Mouse (Mus musculus): ENCODE measurements around the gene Parp3. TPM values are rescaled to one million over a fixed set of nuclear protein-coding genes. Genes with fewer than 3 reads are reported as not detected.

The Parp3 gene
- polyA plus RNA-seq, 1 experiment, result 99.0 TPM

GRCm38 (mm10) chr9:106485076-106485475 lies 8.3 kb upstream of the Parp3 start:
- TF ChIP-seq CTCF (IDR thresholded peaks at IDR 0.05; ENCODE audit: borderline replicate concordance, insufficient read depth, low read length) (no peak), POLR2A (IDR thresholded peaks at IDR 0.05; ENCODE audit: low read depth, low read length) (no peak)
- Histone ChIP-seq H3K27ac (ENCODE audit: insufficient read depth, low read length) (no peak overlapping the region), H3K4me3 (ENCODE audit: insufficient read depth, low read length) (no peak overlapping the region), H3K4me1 (ENCODE audit: control insufficient read depth, insufficient read depth, low read length) (no peaks in the 10 kb centered on the region)

DNA sequence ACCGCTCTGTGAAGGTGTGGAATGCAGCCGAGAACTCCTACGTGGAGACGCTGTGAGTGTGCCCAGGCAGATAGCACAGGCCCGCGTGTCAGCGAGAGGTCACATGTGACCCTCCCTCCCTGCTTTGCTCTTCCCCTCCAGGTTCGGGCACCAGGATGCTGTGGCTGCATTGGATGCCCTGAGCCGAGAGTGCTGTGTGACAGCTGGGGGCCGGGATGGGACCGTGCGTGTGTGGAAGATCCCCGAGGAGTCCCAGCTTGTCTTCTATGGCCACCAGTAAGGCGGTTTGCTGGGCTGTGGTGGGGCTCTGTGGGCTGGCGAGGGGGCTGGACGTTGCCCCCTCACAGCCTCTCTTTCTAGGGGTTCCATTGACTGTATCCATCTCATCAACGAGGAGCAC lies 6.9 kb upstream of the Parp3 start:
- no peak overlapping the region for H3K4me3 ChIP-seq (ENCODE audit: insufficient read depth, low read length)
- no peak overlapping the region for H3K27ac ChIP-seq (ENCODE audit: insufficient read depth, low read length)
- TF ChIP-seq POLR2A (IDR thresholded peaks at IDR 0.05; ENCODE audit: low read depth, low read length) (no peak), CTCF (IDR thresholded peaks at IDR 0.05; ENCODE audit: borderline replicate concordance, insufficient read depth, low read length) (no peak)
- no peaks in the 10 kb centered on the region for H3K4me1 ChIP-seq (ENCODE audit: control insufficient read depth, insufficient read depth, low read length)

DNA sequence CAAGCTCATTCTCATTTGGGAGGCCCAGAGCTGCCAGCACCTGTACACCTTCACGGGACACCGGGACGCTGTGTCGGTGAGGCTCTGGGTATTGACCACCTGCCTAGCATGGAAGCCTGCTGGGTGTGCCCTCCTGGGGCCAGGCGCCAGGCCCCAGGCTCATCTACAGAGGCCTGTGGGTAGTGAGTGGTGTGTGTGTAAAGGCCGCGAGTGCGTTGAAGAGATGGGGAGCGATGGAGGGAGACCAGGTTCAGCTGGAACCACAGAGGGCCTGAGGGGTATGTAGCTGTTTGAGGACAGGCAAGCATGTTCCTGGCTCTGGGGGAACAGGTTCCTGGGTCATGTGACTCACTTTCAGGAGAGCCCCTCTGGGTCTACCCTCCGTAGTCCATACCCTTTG lies 6.4 kb upstream of the Parp3 start:
- TF ChIP-seq POLR2A (IDR thresholded peaks at IDR 0.05; ENCODE audit: low read depth, low read length) (no peak), CTCF (IDR thresholded peaks at IDR 0.05; ENCODE audit: borderline replicate concordance, insufficient read depth, low read length) (no peak)
- Histone ChIP-seq H3K4me3 (ENCODE audit: insufficient read depth, low read length) (no peak overlapping the region), H3K4me1 (ENCODE audit: control insufficient read depth, insufficient read depth, low read length) (0 out of 2 replicates have a peak, but pooled peaks cover 1% of the 10 kb centered on the region), H3K27ac (ENCODE audit: insufficient read depth, low read length) (no peak overlapping the region)

DNA sequence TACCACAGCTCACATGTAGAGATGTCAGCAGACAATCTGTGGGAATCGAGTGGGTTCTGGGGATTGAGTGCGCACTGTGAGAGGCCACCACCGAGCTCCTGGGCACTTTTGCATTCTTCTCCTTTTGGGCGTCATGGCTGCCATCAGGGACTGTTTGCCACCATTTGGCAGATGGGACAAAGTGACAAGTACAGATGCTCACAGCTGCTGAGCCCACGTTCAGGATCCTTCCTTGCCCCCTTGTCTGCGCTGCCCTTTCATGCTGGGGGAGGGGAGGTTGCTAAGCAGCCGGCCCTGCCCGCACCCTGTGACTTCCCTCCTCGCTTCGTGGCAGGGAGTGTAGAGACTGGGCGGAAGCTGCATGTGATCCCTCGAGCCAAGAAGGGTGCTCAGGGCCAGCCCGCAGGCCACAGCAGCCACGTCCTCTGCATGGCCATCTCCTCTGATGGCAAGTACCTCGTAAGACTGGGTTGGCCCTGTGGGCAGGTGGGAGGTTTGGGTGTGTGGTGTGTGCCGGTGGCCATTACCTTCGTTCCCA lies 5.9 kb upstream of the Parp3 start:
- 0 out of 2 replicates have a peak, but pooled peaks cover 3% of the 10 kb centered on the region for H3K4me1 ChIP-seq (ENCODE audit: control insufficient read depth, insufficient read depth, low read length)
- no peak for TF ChIP-seq CTCF (IDR thresholded peaks at IDR 0.05; ENCODE audit: borderline replicate concordance, insufficient read depth, low read length)
- TF ChIP-seq POLR2A (IDR thresholded peaks at IDR 0.05; ENCODE audit: low read depth, low read length), result no peak
- H3K4me3 ChIP-seq (ENCODE audit: insufficient read depth, low read length), result no peak overlapping the region
- H3K27ac ChIP-seq (ENCODE audit: insufficient read depth, low read length), result no peak overlapping the region

DNA sequence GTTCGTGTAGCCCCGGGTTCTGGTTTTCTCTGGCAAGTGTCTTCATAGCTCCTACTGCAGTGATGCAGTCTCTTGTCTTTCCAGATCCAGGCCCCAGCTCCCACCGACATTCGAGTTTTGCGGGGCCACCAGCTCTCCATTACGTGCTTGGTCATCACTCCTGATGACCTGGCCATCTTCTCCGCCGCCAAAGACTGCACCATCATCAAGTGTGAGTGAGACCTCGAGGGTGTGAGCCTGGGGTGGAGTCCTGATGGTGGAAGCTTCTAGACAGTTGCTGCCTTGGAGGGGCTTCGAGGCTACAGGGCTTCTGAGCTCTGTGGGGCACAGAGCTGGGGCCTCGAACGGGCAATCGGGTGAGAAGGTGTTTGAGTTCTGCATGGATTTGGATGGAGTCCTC lies 4.9 kb upstream of the Parp3 start:
- Histone ChIP-seq H3K4me3 (ENCODE audit: insufficient read depth, low read length) (no peak overlapping the region), H3K4me1 (ENCODE audit: control insufficient read depth, insufficient read depth, low read length) (0 out of 2 replicates have a peak, but pooled peaks cover 3% of the 10 kb centered on the region), H3K27ac (ENCODE audit: insufficient read depth, low read length) (no peak overlapping the region)
- TF ChIP-seq POLR2A (IDR thresholded peaks at IDR 0.05; ENCODE audit: low read depth, low read length), result no peak
- TF ChIP-seq CTCF (IDR thresholded peaks at IDR 0.05; ENCODE audit: borderline replicate concordance, insufficient read depth, low read length), result no peak

DNA sequence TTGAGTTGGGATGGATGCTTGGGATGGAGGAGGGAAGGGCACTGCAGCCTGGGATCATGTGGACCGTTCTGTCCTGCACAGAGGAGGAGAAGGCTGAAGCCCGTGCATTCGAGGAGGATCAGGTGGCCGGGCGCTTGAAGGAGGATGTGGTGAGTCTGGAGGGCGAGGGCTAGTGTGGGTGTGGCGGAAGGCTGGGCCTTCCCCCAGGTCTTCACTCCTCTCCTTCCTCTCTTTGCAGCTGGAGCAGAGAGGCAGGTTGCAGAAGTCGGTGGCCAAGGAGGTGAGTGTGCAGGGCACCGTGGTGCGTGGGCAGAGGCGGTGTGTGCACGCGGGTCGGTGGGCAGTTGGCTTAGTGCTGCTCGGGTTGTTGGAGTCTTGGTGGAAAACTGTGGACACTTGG lies 4.3 kb upstream of the Parp3 start:
- Histone ChIP-seq H3K4me1 (ENCODE audit: control insufficient read depth, insufficient read depth, low read length) (0 out of 2 replicates have a peak, but pooled peaks cover 3% of the 10 kb centered on the region), H3K4me3 (ENCODE audit: insufficient read depth, low read length) (no peak overlapping the region), H3K27ac (ENCODE audit: insufficient read depth, low read length) (no peak overlapping the region)
- no peak for TF ChIP-seq CTCF (IDR thresholded peaks at IDR 0.05; ENCODE audit: borderline replicate concordance, insufficient read depth, low read length)

- no peak for TF ChIP-seq POLR2A (IDR thresholded peaks at IDR 0.05; ENCODE audit: low read depth, low read length)
- TF ChIP-seq CTCF (IDR thresholded peaks at IDR 0.05; ENCODE audit: borderline replicate concordance, insufficient read depth, low read length), result no peak
- Histone ChIP-seq H3K27ac (ENCODE audit: insufficient read depth, low read length) (no peak overlapping the region), H3K4me1 (ENCODE audit: control insufficient read depth, insufficient read depth, low read length) (0 out of 2 replicates have a peak, but pooled peaks cover 3% of the 10 kb centered on the region), H3K4me3 (ENCODE audit: insufficient read depth, low read length) (no peak overlapping the region)
Observed at GRCm38 (mm10) chr9:106480541-106480940, 3.8 kb upstream of the Parp3 start.

DNA sequence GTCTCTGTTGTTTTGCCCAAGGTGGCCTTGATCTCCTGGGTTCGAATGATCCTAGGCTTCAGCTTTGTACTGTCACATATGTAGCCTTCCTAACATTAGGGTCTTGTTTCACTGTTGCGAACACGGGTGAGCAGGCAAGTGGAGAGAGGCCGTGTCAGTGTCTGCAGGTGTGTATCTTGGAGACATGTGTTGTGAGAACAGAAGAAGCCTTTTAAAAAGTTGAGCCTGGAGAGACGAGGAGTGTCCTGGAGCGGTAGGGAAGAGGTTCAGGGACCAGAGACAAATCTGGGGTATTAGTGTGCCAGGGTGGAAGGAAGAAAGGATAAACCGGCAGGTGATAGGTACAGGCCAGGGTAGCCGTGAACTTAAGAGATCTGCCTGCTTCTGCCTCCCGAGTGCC lies 1.4 kb upstream of the Parp3 start:
- peak overlapping the region; percentile 99 for H3K4me3 ChIP-seq (ENCODE audit: insufficient read depth, low read length)
- H3K27ac ChIP-seq (ENCODE audit: insufficient read depth, low read length), result no peak overlapping the region
- H3K4me1 ChIP-seq (ENCODE audit: control insufficient read depth, insufficient read depth, low read length), result 0 out of 2 replicates have a peak, but pooled peaks cover 3% of the 10 kb centered on the region
- TF ChIP-seq POLR2A (IDR thresholded peaks at IDR 0.05; ENCODE audit: low read depth, low read length), result no peak
- no peak for TF ChIP-seq CTCF (IDR thresholded peaks at IDR 0.05; ENCODE audit: borderline replicate concordance, insufficient read depth, low read length)

DNA sequence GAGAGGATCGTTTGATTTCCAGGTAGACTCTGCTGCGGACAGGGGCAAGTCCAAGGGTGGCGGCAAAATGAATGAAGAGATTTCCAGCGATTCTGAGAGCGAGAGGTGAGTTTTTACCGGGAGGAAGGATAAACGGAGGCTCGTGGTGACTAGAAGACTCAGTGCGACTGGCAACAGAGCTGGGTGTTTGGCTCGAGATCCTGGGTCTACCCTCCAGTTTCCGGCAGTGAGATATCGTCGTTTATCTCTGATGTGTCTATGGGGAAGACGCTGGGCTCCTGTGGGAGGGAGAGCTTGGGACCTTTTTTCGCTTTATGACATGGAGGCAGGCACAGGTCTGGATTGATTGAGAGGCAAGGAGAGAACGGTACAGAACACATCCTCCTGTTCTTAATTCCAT lies 900 bp upstream of the Parp3 start:
- Histone ChIP-seq H3K4me1 (ENCODE audit: control insufficient read depth, insufficient read depth, low read length) (0 out of 2 replicates have a peak, but pooled peaks cover 3% of the 10 kb centered on the region), H3K27ac (ENCODE audit: insufficient read depth, low read length) (no peak overlapping the region), H3K4me3 (ENCODE audit: insufficient read depth, low read length) (peak overlapping the region; percentile 99)
- TF ChIP-seq CTCF (IDR thresholded peaks at IDR 0.05; ENCODE audit: borderline replicate concordance, insufficient read depth, low read length) (no peak), POLR2A (IDR thresholded peaks at IDR 0.05; ENCODE audit: low read depth, low read length) (no peak)

DNA sequence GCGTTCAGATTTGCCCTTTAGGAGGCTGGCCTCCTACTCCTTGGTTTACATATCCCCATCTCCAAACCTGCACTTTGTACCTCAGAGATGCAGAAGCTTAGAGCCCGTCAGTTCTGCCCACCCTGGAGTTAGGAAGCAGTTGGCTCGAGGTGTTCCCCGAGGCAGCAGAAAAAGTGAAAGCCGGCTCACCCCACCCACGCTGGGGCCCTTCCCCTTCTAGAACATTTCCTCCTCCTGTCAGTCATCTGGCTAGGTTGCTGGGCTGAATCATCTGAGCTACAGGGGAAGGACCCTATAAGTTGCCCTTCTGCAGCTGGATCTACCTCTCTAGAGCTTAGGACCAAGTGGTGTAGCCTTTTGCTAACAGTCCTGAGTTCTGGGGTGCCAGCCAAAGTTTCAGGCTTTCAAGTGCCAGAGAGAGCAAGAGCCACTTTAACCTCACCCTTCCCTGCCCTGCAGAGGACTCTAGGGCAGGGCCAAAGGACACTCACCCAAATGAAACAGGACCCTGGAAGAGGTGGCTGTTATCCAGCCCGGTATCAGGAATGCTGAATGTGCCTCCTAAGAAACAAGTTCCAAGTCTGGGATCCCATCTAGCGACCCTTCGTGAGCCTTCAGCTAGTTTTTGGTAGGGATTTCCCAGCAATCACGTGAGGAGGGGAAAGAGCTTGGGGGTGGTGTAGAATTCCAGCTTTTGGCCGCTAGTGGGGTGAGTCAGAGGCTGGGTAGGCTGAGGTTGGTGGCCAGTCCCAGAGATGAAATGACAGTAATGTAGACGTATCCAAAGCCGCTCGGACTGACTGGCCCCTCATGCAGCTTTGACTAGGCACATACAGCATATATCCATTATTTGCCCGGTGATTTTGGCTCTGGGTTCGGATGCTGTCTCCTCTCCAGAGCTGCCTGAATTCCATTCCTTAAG lies 486 bp downstream of the Parp3 start:
- Histone ChIP-seq H3K4me3 (ENCODE audit: insufficient read depth, low read length) (peak overlapping the region; percentile 53), H3K27ac (ENCODE audit: insufficient read depth, low read length) (peak overlapping the region; percentile 99), H3K4me1 (ENCODE audit: control insufficient read depth, insufficient read depth, low read length) (peaks cover 9% of the 10 kb centered on the region)
- TF ChIP-seq POLR2A (IDR thresholded peaks at IDR 0.05; ENCODE audit: low read depth, low read length) (peak; percentile 67), CTCF (IDR thresholded peaks at IDR 0.05; ENCODE audit: borderline replicate concordance, insufficient read depth, low read length) (no peak)
